Mouse (Mus musculus): Measurements from ENCODE around the gene Idi1.

Gene Idi1

GRCm38 (mm10) chr13:8853424-8853823, 31.9 kb upstream of the Idi1 start:
- Histone ChIP-seq H3K4me1 (replicated peaks; ENCODE audit: low read depth, low read length) (no peaks in the 10 kb centered on the region), H3K36me3 (ENCODE audit: insufficient read depth, low read length) (peaks cover 65% of the 10 kb centered on the region), H3K4me3 (replicated peaks; ENCODE audit: low read length) (no peak overlapping the region), H3K9me3 (ENCODE audit: low read length) (no peaks in the 10 kb centered on the region), H3K27me3 (ENCODE audit: insufficient read depth, low read length) (no peaks in the 10 kb centered on the region)
- no peak for TF ChIP-seq NANOG (IDR thresholded peaks at IDR 0.05; ENCODE audit: borderline replicate concordance, low read length)

- TF ChIP-seq NANOG (IDR thresholded peaks at IDR 0.05; ENCODE audit: borderline replicate concordance, low read length) (no peak), POU5F1 (IDR thresholded peaks at IDR 0.05; ENCODE audit: borderline replicate concordance, low read length) (no peak), CTCF (conservative IDR thresholded peaks at IDR 0.05; ENCODE audit: low read length) (no peak)
- H3K4me1 ChIP-seq (replicated peaks; ENCODE audit: low read depth, low read length), result no peaks in the 10 kb centered on the region
Measured at GRCm38 (mm10) chr13:8854769-8855168, 30.5 kb upstream of the Idi1 start.

GRCm38 (mm10) chr13:8858453-8858852, 26.8 kb upstream of the Idi1 start:
- no peak overlapping the region for H3K4me3 ChIP-seq (replicated peaks; ENCODE audit: low read length)
- H3K27me3 ChIP-seq (ENCODE audit: insufficient read depth, low read length), result no peaks in the 10 kb centered on the region
- H3K4me1 ChIP-seq (replicated peaks; ENCODE audit: low read depth, low read length), result no peaks in the 10 kb centered on the region
- TF ChIP-seq CTCF (conservative IDR thresholded peaks at IDR 0.05; ENCODE audit: low read length) (no peak), NANOG (IDR thresholded peaks at IDR 0.05; ENCODE audit: borderline replicate concordance, low read length) (no peak), POU5F1 (IDR thresholded peaks at IDR 0.05; ENCODE audit: borderline replicate concordance, low read length) (no peak)
- peaks cover 62% of the 10 kb centered on the region for H3K36me3 ChIP-seq (ENCODE audit: insufficient read depth, low read length)
- no peaks in the 10 kb centered on the region for H3K9me3 ChIP-seq (ENCODE audit: low read length)

More at GRCm38 (mm10) chr13:8854769-8855168, 30.5 kb upstream of the Idi1 start:
- Histone ChIP-seq H3K36me3 (ENCODE audit: insufficient read depth, low read length) (peaks cover 61% of the 10 kb centered on the region), H3K27me3 (ENCODE audit: insufficient read depth, low read length) (no peaks in the 10 kb centered on the region), H3K4me3 (replicated peaks; ENCODE audit: low read length) (no peak overlapping the region), H3K9me3 (ENCODE audit: low read length) (no peaks in the 10 kb centered on the region)

GRCm38 (mm10) chr13:8860861-8861260, 24.4 kb upstream of the Idi1 start:
- TF ChIP-seq CTCF (conservative IDR thresholded peaks at IDR 0.05; ENCODE audit: low read length) (no peak), POU5F1 (IDR thresholded peaks at IDR 0.05; ENCODE audit: borderline replicate concordance, low read length) (no peak)
- Histone ChIP-seq H3K9me3 (ENCODE audit: low read length) (no peaks in the 10 kb centered on the region), H3K27me3 (ENCODE audit: insufficient read depth, low read length) (no peaks in the 10 kb centered on the region), H3K4me1 (replicated peaks; ENCODE audit: low read depth, low read length) (peaks cover 5% of the 10 kb centered on the region; the same call in 1 of the 2 replicates), H3K36me3 (ENCODE audit: insufficient read depth, low read length) (peaks cover 48% of the 10 kb centered on the region), H3K4me3 (replicated peaks; ENCODE audit: low read length) (no peak overlapping the region)

GRCm38 (mm10) chr13:8864990-8865389, 20.3 kb upstream of the Idi1 start:
- Histone ChIP-seq H3K36me3 (ENCODE audit: insufficient read depth, low read length) (peaks cover 39% of the 10 kb centered on the region), H3K4me1 (replicated peaks; ENCODE audit: low read depth, low read length) (peaks cover 30% of the 10 kb centered on the region), H3K9me3 (ENCODE audit: low read length) (no peaks in the 10 kb centered on the region), H3K4me3 (replicated peaks; ENCODE audit: low read length) (no peak overlapping the region), H3K27me3 (ENCODE audit: insufficient read depth, low read length) (no peaks in the 10 kb centered on the region)
- no peak for TF ChIP-seq NANOG (IDR thresholded peaks at IDR 0.05; ENCODE audit: borderline replicate concordance, low read length)
- TF ChIP-seq CTCF (conservative IDR thresholded peaks at IDR 0.05; ENCODE audit: low read length), result no peak
- no peak for TF ChIP-seq POU5F1 (IDR thresholded peaks at IDR 0.05; ENCODE audit: borderline replicate concordance, low read length)

GRCm38 (mm10) chr13:8866612-8867011, 18.7 kb upstream of the Idi1 start:
- no peaks in the 10 kb centered on the region for H3K27me3 ChIP-seq (ENCODE audit: insufficient read depth, low read length)
- H3K36me3 ChIP-seq (ENCODE audit: insufficient read depth, low read length), result peaks cover 25% of the 10 kb centered on the region
- H3K4me1 ChIP-seq (replicated peaks; ENCODE audit: low read depth, low read length), result peaks cover 32% of the 10 kb centered on the region
- no peak for TF ChIP-seq CTCF (conservative IDR thresholded peaks at IDR 0.05; ENCODE audit: low read length)
- no peak for TF ChIP-seq POU5F1 (IDR thresholded peaks at IDR 0.05; ENCODE audit: borderline replicate concordance, low read length)
- TF ChIP-seq NANOG (IDR thresholded peaks at IDR 0.05; ENCODE audit: borderline replicate concordance, low read length), result no peak
- no peaks in the 10 kb centered on the region for H3K9me3 ChIP-seq (ENCODE audit: low read length)
- H3K4me3 ChIP-seq (replicated peaks; ENCODE audit: low read length), result no peak overlapping the region

- Histone ChIP-seq H3K36me3 (ENCODE audit: insufficient read depth, low read length) (peaks cover 18% of the 10 kb centered on the region), H3K4me1 (replicated peaks; ENCODE audit: low read depth, low read length) (peaks cover 44% of the 10 kb centered on the region), H3K9me3 (ENCODE audit: low read length) (no peaks in the 10 kb centered on the region), H3K27me3 (ENCODE audit: insufficient read depth, low read length) (no peaks in the 10 kb centered on the region), H3K4me3 (replicated peaks; ENCODE audit: low read length) (peak overlapping the region; percentile 97)
- TF ChIP-seq NANOG (IDR thresholded peaks at IDR 0.05; ENCODE audit: borderline replicate concordance, low read length) (no peak), POU5F1 (IDR thresholded peaks at IDR 0.05; ENCODE audit: borderline replicate concordance, low read length) (no peak), CTCF (conservative IDR thresholded peaks at IDR 0.05; ENCODE audit: low read length) (no peak)
Measured at GRCm38 (mm10) chr13:8869578-8870157, 15.6 kb upstream of the Idi1 start.

GRCm38 (mm10) chr13:8870160-8870509, 15.2 kb upstream of the Idi1 start:
- peaks cover 41% of the 10 kb centered on the region for H3K4me1 ChIP-seq (replicated peaks; ENCODE audit: low read depth, low read length)
- no peak for TF ChIP-seq NANOG (IDR thresholded peaks at IDR 0.05; ENCODE audit: borderline replicate concordance, low read length)
- TF ChIP-seq POU5F1 (IDR thresholded peaks at IDR 0.05; ENCODE audit: borderline replicate concordance, low read length), result no peak
- TF ChIP-seq CTCF (conservative IDR thresholded peaks at IDR 0.05; ENCODE audit: low read length), result no peak
- H3K27me3 ChIP-seq (ENCODE audit: insufficient read depth, low read length), result no peaks in the 10 kb centered on the region
- peak overlapping the region; percentile 97 for H3K4me3 ChIP-seq (replicated peaks; ENCODE audit: low read length)
- no peaks in the 10 kb centered on the region for H3K9me3 ChIP-seq (ENCODE audit: low read length)
- peaks cover 14% of the 10 kb centered on the region for H3K36me3 ChIP-seq (ENCODE audit: insufficient read depth, low read length)
